Mouse (Mus musculus) MEL (cell line): ENCODE measurements at regions not wholly inside any gene's neighbourhood (a gene's known extent, or its start where the extent isn't known, plus 50 kb on each side); places are given as distances from the start of the nearest gene placed in this dataset.

Source experiments
- DNase-seq: peaks from one replicate; pipeline ENCODE4 v3.0.0; 2011; ENCODE audit warnings: low read depth, low spot score
- H3K27ac ChIP-seq: 2 replicates; pipeline ENCODE4 v1.5.1; 2012; ENCODE audit warnings: low read depth, mild to moderate bottlenecking, control low read depth, low read length, moderate library complexity; ENCODE audit not compliant: control insufficient read depth
- H3K27me3 ChIP-seq, 2 experiments: fragments of 150-350 bp in 1 of 2; sonication (generic) in 1 of 2; 2 replicates each; pipeline ENCODE4 v1.6.1; 2012; ENCODE audit warnings: low read length in 2 of 2, mild to moderate bottlenecking in 2 of 2, improper control_type of control experiment in 1 of 2, moderate library complexity in 1 of 2; ENCODE audit not compliant: insufficient read depth in 2 of 2, control insufficient read depth in 1 of 2
- H3K36me3 ChIP-seq, 2 experiments: 2 replicates each; pipeline ENCODE4 v1.6.1; 2012 to 2014; ENCODE audit warnings: low read length in 2 of 2, improper control_type of control experiment in 1 of 2, inconsistent platforms in 1 of 2, mild to moderate bottlenecking in 1 of 2; ENCODE audit not compliant: insufficient read depth in 2 of 2, control insufficient read depth in 1 of 2
- H3K4me1 ChIP-seq, 2 experiments: fragments of 150-350 bp in 1 of 2; sonication (generic) in 1 of 2; 2 replicates each; pipeline ENCODE4 v1.6.1; 2012; ENCODE audit warnings: low read length in 2 of 2, improper control_type of control experiment in 1 of 2, mild to moderate bottlenecking in 1 of 2; ENCODE audit not compliant: insufficient read depth in 2 of 2, control insufficient read depth in 1 of 2
- H3K4me3 ChIP-seq, 2 experiments: fragments of 150-350 bp in 1 of 2; sonication (generic) in 1 of 2; 2 replicates each; pipeline ENCODE4 v1.5.1; 2012; ENCODE audit warnings: low read depth in 2 of 2, low read length in 2 of 2, mild to moderate bottlenecking in 2 of 2, moderate library complexity in 2 of 2, control low read depth in 1 of 2, improper control_type of control experiment in 1 of 2; ENCODE audit not compliant: control insufficient read depth in 1 of 2, insufficient read depth in 1 of 2
- H3K79me2 ChIP-seq: 2 replicates; pipeline ENCODE4 v1.6.1; 2012; ENCODE audit warnings: mild to moderate bottlenecking, low read length, moderate library complexity; ENCODE audit not compliant: control insufficient read depth, poor library complexity, insufficient read depth
- H3K9ac ChIP-seq: 2 replicates; pipeline ENCODE4 v1.6.1; 2012; ENCODE audit warnings: low read depth, mild to moderate bottlenecking, control low read depth, low read length, moderate library complexity; ENCODE audit not compliant: control insufficient read depth, poor library complexity, severe bottlenecking
- H3K9me3 ChIP-seq: fragments of 150-350 bp; sonication (generic); replicated peaks from 2 replicates; pipeline ENCODE4 v1.6.1; 2012; ENCODE audit warnings: mild to moderate bottlenecking, low read length, improper control_type of control experiment, moderate library complexity; ENCODE audit not compliant: insufficient read depth
- BHLHE40 ChIP-seq: IDR thresholded peaks from 2 replicates; pipeline ENCODE4 v1.6.1; 2012; ENCODE audit warnings: low read depth, mild to moderate bottlenecking, inconsistent platforms, low read length, improper control_type of control experiment, borderline replicate concordance
- CHD1 ChIP-seq: IDR thresholded peaks from 2 replicates; pipeline ENCODE4 v1.6.1; 2012; ENCODE audit warnings: low read depth, mild to moderate bottlenecking, inconsistent platforms, low read length, improper control_type of control experiment
- CHD2 ChIP-seq: IDR thresholded peaks from 2 replicates; pipeline ENCODE4 v1.6.1; 2011; ENCODE audit warnings: low read length, improper control_type of control experiment
- EP300 ChIP-seq, 2 experiments: IDR thresholded peaks; 2 replicates each; pipeline ENCODE4 v1.6.1; 2011; ENCODE audit warnings: improper control_type of control experiment in 2 of 2, low read length in 2 of 2, low read depth in 1 of 2, mild to moderate bottlenecking in 1 of 2
- ETS1 ChIP-seq: IDR thresholded peaks from 2 replicates; pipeline ENCODE4 v1.6.1; 2012; ENCODE audit warnings: low read depth, mild to moderate bottlenecking, inconsistent platforms, low read length, improper control_type of control experiment, moderate library complexity
- GABPA ChIP-seq: IDR thresholded peaks from 2 replicates; pipeline ENCODE4 v1.6.1; 2012; ENCODE audit warnings: low read depth, mild to moderate bottlenecking, inconsistent platforms, low read length, improper control_type of control experiment, moderate library complexity
- GATA1 ChIP-seq: IDR thresholded peaks from 2 replicates; pipeline ENCODE4 v1.6.1; 2011; ENCODE audit warnings: low read depth, low read length, improper control_type of control experiment
- JUND ChIP-seq: IDR thresholded peaks from 2 replicates; pipeline ENCODE4 v1.6.1; 2011; ENCODE audit warnings: low read depth, mild to moderate bottlenecking, improper control_type of control experiment, low read length
- MAFK ChIP-seq: IDR thresholded peaks from 2 replicates; pipeline ENCODE4 v1.6.1; 2011; ENCODE audit warnings: low read depth, mild to moderate bottlenecking, low read length, improper control_type of control experiment, borderline replicate concordance
- MAZ ChIP-seq: IDR thresholded peaks from 2 replicates; pipeline ENCODE4 v1.6.1; 2012; ENCODE audit warnings: low read depth, mild to moderate bottlenecking, inconsistent platforms, low read length, improper control_type of control experiment
- MEF2A ChIP-seq: IDR thresholded peaks from 2 replicates; pipeline ENCODE4 v1.6.1; 2014; ENCODE audit warnings: low read depth, mild to moderate bottlenecking, inconsistent platforms, low read length, improper control_type of control experiment; ENCODE audit not compliant: poor library complexity, insufficient replicate concordance, severe bottlenecking; ENCODE audit errors: extremely low read depth
- MXI1 ChIP-seq: IDR thresholded peaks from 2 replicates; pipeline ENCODE4 v1.6.1; 2011; ENCODE audit warnings: mild to moderate bottlenecking, low read depth, low read length, improper control_type of control experiment
- MYB ChIP-seq: IDR thresholded peaks from 2 replicates; pipeline ENCODE4 v1.6.1; 2011; ENCODE audit warnings: mild to moderate bottlenecking, low read depth, low read length, improper control_type of control experiment
- MYC ChIP-seq: IDR thresholded peaks from 2 replicates; pipeline ENCODE4 v1.6.1; 2011; ENCODE audit warnings: low read depth, mild to moderate bottlenecking, low read length, improper control_type of control experiment, moderate library complexity
- NELFE ChIP-seq: IDR thresholded peaks from 2 replicates; pipeline ENCODE4 v1.6.1; 2011; ENCODE audit warnings: low read depth, low read length, improper control_type of control experiment
- POLR2A ChIP-seq, 2 experiments: IDR thresholded peaks; 2 replicates each; pipeline ENCODE4 v1.6.1; 2011 to 2012; ENCODE audit warnings: low read length in 2 of 2, mild to moderate bottlenecking in 2 of 2, control low read depth in 1 of 2, improper control_type of control experiment in 1 of 2, low read depth in 1 of 2, moderate library complexity in 1 of 2; ENCODE audit not compliant: control insufficient read depth in 1 of 2, insufficient read depth in 1 of 2, poor library complexity in 1 of 2
- POLR2AphosphoS2 ChIP-seq: IDR thresholded peaks from 2 replicates; pipeline ENCODE4 v1.6.1; 2011; ENCODE audit warnings: low read length, improper control_type of control experiment
- RAD21 ChIP-seq: IDR thresholded peaks from 2 replicates; pipeline ENCODE4 v1.6.1; 2011; ENCODE audit warnings: mild to moderate bottlenecking, low read depth, low read length, improper control_type of control experiment
- RCOR1 ChIP-seq: IDR thresholded peaks from 2 replicates; pipeline ENCODE4 v1.6.1; 2012; ENCODE audit warnings: low read depth, mild to moderate bottlenecking, inconsistent platforms, low read length, improper control_type of control experiment
- SIN3A ChIP-seq: IDR thresholded peaks from 2 replicates; pipeline ENCODE4 v1.6.1; 2012; ENCODE audit warnings: low read length, improper control_type of control experiment, inconsistent platforms
- SMC3 ChIP-seq: IDR thresholded peaks from 2 replicates; pipeline ENCODE4 v1.6.1; 2011; ENCODE audit warnings: low read depth, low read length, improper control_type of control experiment
- TBP ChIP-seq: IDR thresholded peaks from 2 replicates; pipeline ENCODE4 v1.8.0; 2011; ENCODE audit warnings: low read depth, low read length, improper control_type of control experiment
- TCF12 ChIP-seq: IDR thresholded peaks from 2 replicates; pipeline ENCODE4 v1.6.1; 2014; ENCODE audit warnings: low read depth, mild to moderate bottlenecking, inconsistent platforms, low read length, improper control_type of control experiment, moderate library complexity
- ZKSCAN1 ChIP-seq: IDR thresholded peaks from 2 replicates; pipeline ENCODE4 v1.6.1; 2012; ENCODE audit warnings: low read depth, mild to moderate bottlenecking, inconsistent platforms, low read length, improper control_type of control experiment, moderate library complexity
- ZNF384 ChIP-seq: IDR thresholded peaks from 2 replicates; pipeline ENCODE4 v1.6.1; 2012; ENCODE audit warnings: low read depth, mild to moderate bottlenecking, inconsistent platforms, low read length, improper control_type of control experiment

- H3K27ac ChIP-seq: no peak overlapping the region
- H3K9me3 ChIP-seq: no peaks in the 10 kb centered on the region
Measured at GRCm38 (mm10) chr12:25303500-25304050, 206.6 kb upstream of the Id2 start.

DNA sequence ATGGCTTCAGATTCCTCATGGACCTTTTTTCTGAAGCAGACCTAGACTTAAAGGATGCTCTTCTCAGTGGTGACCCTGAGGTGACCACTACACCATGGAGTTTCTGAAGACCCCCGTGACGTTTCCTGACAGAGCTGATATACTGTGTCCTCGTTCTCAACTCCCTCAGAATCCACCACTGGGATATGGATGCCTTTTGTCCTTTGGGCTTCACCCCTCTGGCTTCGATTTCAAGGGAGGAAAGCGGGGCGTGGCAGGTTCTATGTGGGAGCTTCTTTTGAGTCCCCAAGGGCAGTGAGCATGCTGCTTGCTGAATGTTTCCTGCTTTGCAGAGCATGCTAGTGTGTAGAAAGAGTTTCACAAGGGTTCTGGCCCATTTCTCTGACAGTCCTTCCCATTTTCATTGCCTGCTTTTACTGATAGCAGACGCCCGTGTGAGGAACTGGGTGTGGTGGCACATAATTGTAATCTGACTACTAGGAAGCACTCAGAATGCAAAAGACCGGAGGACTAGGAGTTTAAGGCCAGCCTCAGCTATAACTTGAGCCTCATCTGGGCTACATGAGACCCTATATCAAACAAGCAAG, 204.0 kb upstream of the Id2 start:
- Histone ChIP-seq H3K27ac (peak overlapping the region; percentile 31; the same call in 1 of the 2 replicates), H3K36me3 (peaks cover 0 to 23% of the 10 kb centered on the region in 2 experiments; a peak in 2 of 4 replicates), H3K27me3 (no peaks in the 10 kb centered on the region), H3K79me2 (no peaks in the 10 kb centered on the region), H3K9ac (no peak overlapping the region), H3K4me3 (no peak overlapping the region), H3K9me3 (no peaks in the 10 kb centered on the region)
- peak; percentile 39 for DNase-seq
- no peak for TF ChIP-seq RAD21
- TF ChIP-seq ZNF384: no peak
- TF ChIP-seq ETS1: peak; percentile 49
- peak; percentile 43; the same call in 1 of the 2 replicates for TF ChIP-seq GATA1
- peak; percentile 39; the same call in 1 of the 2 replicates for TF ChIP-seq TCF12
- TF ChIP-seq TBP: no peak
- TF ChIP-seq POLR2AphosphoS2: no peak
- no peak for TF ChIP-seq BHLHE40
- TF ChIP-seq MAZ: no peak
- TF ChIP-seq RCOR1: 0 out of 2 replicates have a peak, but pooled peaks have one; percentile 21
- TF ChIP-seq EP300 (IDR thresholded peaks at IDR 0.05; ENCODE audit: low read depth in 1 of 2, low read length in 2 of 2): peak; percentile 64 to 71
- no peak for TF ChIP-seq MYC
- TF ChIP-seq, all 39 proteins: peak for 5
- peaks cover 19 to 20% of the 10 kb centered on the region in 2 experiments for H3K4me1 ChIP-seq

More at GRCm38 (mm10) chr12:25303500-25304050, 206.6 kb upstream of the Id2 start:
- Histone ChIP-seq H3K9ac (0 out of 2 replicates have a peak overlapping the region, but pooled peaks have one; percentile 11), H3K79me2 (no peaks in the 10 kb centered on the region), H3K27me3 (no peaks in the 10 kb centered on the region), H3K4me1 (peaks cover 6 to 14% of the 10 kb centered on the region in 2 experiments), H3K4me3 (no peak overlapping the region), H3K36me3 (peaks cover 0 to 13% of the 10 kb centered on the region in 2 experiments; a peak in 2 of 4 replicates)
- TF ChIP-seq CHD2 (no peak), SMC3 (no peak), NELFE (no peak), MXI1 (no peak), EP300 (IDR thresholded peaks at IDR 0.05; ENCODE audit: low read depth in 1 of 2, low read length in 2 of 2) (no peak), CHD1 (no peak), SIN3A (no peak), JUND (no peak), MEF2A (no peak), GABPA (no peak), MYB (no peak), POLR2A (IDR thresholded peaks at IDR 0.05; ENCODE audit: control insufficient read depth in 1 of 2, insufficient read depth in 1 of 2, low read depth in 1 of 2, low read length in 2 of 2, poor library complexity in 1 of 2) (no peak), ZKSCAN1 (no peak), ZNF384 (no peak), MAFK (no peak)
- no peak for DNase-seq
